Mouse (Mus musculus) layer of hippocampus, postnatal 36 days (tissue): ENCODE measurements around the gene Rom1. TPM values are rescaled to one million over a fixed set of nuclear protein-coding genes. Genes with fewer than 3 reads are reported as not detected.
"Not testable (repeated sequence)": the region's sequence is repeated elsewhere in the genome, so short reads cannot be mapped to it uniquely, and the experiment has no call there.

Source experiments
- DNase-seq, 2 experiments: peaks; one replicate each; pipeline ENCODE4 v3.0.0; 2022
- microRNA-seq, 2 experiments: library from miRNA; unstranded; fragments of <30 nt; microRNA quantifications; one replicate each; pipeline ENCODE4 v1.2.0; 2021
- total RNA-seq, 2 experiments: library from RNA; stranded (reverse); gene quantifications; 2 replicates each; pipeline ENCODE4 v1.2.3; 2021

The Rom1 gene
- total RNA-seq, 2 experiments from 2014 or later, result 4.0 TPM

DNA sequence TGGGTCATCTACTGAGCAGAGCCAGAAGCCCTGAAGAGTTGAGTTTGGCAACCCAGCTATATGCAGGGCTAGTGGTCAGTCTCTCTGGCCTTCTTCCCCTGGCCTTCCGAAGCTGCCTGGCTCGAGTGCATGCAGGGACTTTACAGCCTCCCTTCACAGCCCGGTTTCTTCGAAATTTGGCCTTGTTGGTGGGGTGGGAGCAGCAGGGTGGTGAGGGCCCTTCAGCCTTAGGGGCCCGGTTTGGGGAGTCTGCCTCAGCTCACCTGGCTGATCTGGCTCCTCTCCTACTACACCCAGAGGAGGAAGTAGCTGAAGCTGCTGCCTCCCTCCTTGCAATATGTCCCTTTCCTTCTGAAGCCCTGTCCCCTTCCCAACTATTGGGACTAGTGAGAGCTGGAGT is 32.9 kb downstream of the Rom1 start:
- DNase-seq, result not testable (repeated sequence)

GRCm38 (mm10) chr19:8895397-8895960 is 33.7 kb downstream of the Rom1 start:
- no peak for DNase-seq

GRCm38 (mm10) chr19:8892829-8893766 is 36.1 kb downstream of the Rom1 start, which contains the start of gene Ints5:
Gene Ints5, plus strand, starts transcription at chr19:8893005.
- DNase-seq, result peak; percentile 87

DNA sequence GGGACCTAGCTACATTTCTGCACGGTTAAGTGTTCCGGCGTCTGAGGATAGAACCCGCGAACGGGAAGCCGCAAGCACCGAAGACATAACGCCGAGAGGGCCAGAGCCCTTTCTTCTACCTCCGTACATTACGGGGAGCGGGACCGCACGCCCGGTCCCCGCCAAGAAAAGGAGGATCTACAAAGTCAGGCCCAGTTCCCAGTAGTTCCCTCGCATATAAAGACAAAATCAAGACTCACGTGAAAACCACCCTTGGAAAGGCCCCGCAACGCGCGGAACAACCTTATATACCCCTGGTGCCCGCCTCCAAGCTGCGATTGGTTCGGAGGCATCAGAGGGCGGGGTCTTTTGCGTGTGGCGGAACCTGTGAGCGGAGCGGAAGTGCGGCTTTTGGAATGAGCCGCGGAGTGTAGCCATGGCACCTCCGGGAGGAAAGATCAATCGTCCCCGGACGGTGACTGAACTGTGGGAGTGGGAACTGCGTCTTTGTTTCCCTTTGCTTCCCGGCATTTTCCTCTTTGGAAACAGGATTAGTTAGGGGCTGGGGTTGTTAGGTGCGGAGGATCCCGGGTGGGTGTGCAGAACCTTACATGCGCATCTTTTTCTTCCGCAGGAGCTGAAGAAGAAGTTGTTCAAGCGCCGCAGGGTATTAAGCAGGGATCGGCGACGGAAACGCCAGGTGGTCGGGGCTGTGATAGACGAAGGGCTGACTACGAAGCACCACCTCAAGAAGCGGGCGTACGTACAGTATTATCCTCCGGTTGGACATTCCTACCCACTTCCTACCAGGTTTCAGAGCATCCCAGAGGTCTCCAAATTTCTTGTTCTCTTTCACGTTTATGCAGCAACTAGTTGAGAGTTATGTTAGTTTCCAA is 40.4 kb downstream of the Rom1 start, which contains the start of the genes 1810009A15Rik and Gm49416:
Gene 1810009A15Rik, plus strand, starts transcription at position 343 of the 875 bp plus-strand sequence.
Gene Gm49416, plus strand, starts transcription at position 416 of the 875 bp plus-strand sequence.
- DNase-seq, result peak; percentile 90 to 93

- no peak for DNase-seq
These were observed 41.3 kb downstream of the Rom1 start for GRCm38 (mm10) chr19:8887585-8888463.

DNA sequence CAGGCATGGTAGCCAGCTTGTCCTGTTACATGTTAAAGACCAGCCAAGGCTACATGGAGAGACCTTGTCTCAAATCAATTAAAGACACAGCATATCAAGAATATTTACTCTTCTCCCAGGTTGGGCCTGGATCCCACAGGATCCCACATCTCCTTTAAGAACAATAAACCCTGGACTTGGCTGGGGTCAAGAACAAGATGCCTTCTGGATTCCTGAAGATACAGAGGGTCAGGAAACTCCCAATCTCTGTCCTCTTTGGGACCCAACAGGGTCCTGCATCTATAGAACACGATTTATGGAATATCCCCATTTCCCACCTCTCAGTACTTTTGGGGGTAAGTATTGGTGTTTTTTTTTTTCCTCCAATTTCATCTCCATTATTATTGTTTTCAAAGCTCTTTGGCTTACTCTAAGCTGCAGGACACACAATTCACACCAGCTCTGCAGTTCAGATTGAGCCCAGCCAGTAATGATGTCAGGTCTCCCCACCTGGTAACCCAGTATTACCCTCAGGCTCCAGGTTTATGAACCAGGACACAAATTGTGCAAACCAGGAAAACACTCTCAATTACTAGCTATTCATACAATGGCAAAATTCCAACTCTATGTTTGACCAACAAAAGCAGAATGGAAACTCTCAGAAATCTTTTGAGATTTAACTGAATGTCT is 42.1 kb downstream of the Rom1 start:
- DNase-seq, result no peak

- DNase-seq, result no peak
These were observed 45.5 kb downstream of the Rom1 start, which contains the start of the genes Lbhd1 and Gm49403 for GRCm38 (mm10) chr19:8883616-8884015. Gene Lbhd1, plus strand, starts transcription at chr19:8883732. Gene Gm49403, plus strand, starts transcription at chr19:8883930.

DNA sequence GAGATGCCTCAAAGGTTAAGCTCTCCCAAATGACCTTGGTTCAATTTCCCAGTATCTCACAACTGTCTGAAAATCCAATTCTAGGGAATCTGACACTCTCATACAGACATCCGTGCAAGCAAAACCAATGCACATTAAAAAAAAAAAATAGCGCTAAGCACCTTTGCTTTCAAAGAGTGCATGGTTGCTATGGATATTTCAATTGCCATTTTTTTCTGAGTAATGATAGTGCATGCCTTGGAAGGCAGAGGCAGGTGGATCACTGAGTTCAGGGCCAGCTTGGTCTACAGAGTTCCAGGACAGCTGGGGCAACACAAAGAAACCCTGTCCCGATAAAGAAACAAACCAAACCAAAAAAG is 48.1 kb downstream of the Rom1 start:
- no peak for DNase-seq

- peak; percentile 85 to 88 for DNase-seq
These were observed 48.7 kb downstream of the Rom1 start, which contains the start of gene Uqcc3 for GRCm38 (mm10) chr19:8880311-8881033. Gene Uqcc3, minus strand, starts transcription at chr19:8880923.

Small RNA genes within 50 kb of the gene (microRNA-seq; reads per million reads assigned to microRNA genes)
- 0 reads per million in 2 experiments for gene Mir5136

Other genes with a start within 250 kb of the Rom1 start
- gene Slc3a2, start 206.0 kb downstream of the Rom1 start, total RNA-seq, result 100 to 1,000 TPM; 146 to 149 TPM
- gene Wdr74, start 193.5 kb downstream of the Rom1 start, total RNA-seq, result 10 to 100 TPM; 51.0 to 52.3 TPM
- 1 to 10 TPM; 1.3 to 1.4 TPM for gene 1700092M07Rik, start 188.6 kb downstream of the Rom1 start, total RNA-seq
- 10 to 100 TPM; 67.4 to 76.3 TPM for gene Stx5a, start 187.9 kb downstream of the Rom1 start, total RNA-seq
- 100 to 1,000 TPM in 1 of 2 experiments, 10 to 100 TPM in 1; 99.8 to 119 TPM for gene Nxf1, start 172.3 kb downstream of the Rom1 start, total RNA-seq
- gene Tmem223, start 158.4 kb downstream of the Rom1 start, total RNA-seq, result 10 to 100 TPM; 79.7 to 86.2 TPM
- 1 to 10 TPM; 9.4 to 9.9 TPM for gene Tmem179b, start 154.9 kb downstream of the Rom1 start, total RNA-seq
- gene Taf6l, start 142.9 kb downstream of the Rom1 start, total RNA-seq, result 10 to 100 TPM; 12.2 to 13.8 TPM
- 100 to 1,000 TPM; 113 to 115 TPM for gene Polr2g, start 130.8 kb downstream of the Rom1 start, total RNA-seq
- gene Zbtb3, start 126.8 kb downstream of the Rom1 start, total RNA-seq, result 1 to 10 TPM; 6.8 to 7.1 TPM
- 10 to 100 TPM; 36.5 to 37.3 TPM for gene Ttc9c, start 110.0 kb downstream of the Rom1 start, total RNA-seq
- 100 to 1,000 TPM; 123 to 126 TPM for gene Hnrnpul2, start 109.3 kb downstream of the Rom1 start, total RNA-seq
- not detected for gene AC129217.1, start 99.6 kb downstream of the Rom1 start, total RNA-seq
- gene Bscl2, start 91.9 kb downstream of the Rom1 start, total RNA-seq, result 100 to 1,000 TPM in 1 of 2 experiments, 10 to 100 TPM in 1; 99.0 to 112 TPM
- gene Gng3, start 90.2 kb downstream of the Rom1 start, total RNA-seq, result 100 to 1,000 TPM; 161 to 172 TPM
- under 1 TPM; 0.55 to 0.61 TPM for gene Lrrn4cl, start 78.6 kb downstream of the Rom1 start, total RNA-seq
- gene Ubxn1, start 57.9 kb downstream of the Rom1 start, total RNA-seq, result 10 to 100 TPM; 85.7 to 98.6 TPM
- 10 to 100 TPM; 31.5 to 31.7 TPM for gene Uqcc3, start 48.4 kb downstream of the Rom1 start, total RNA-seq
- 1 to 10 TPM; 4.7 to 6.3 TPM for gene Lbhd1, start 45.6 kb downstream of the Rom1 start, total RNA-seq
- gene Gm49403, start 45.4 kb downstream of the Rom1 start, total RNA-seq, result not detected
- gene 1810009A15Rik, start 40.5 kb downstream of the Rom1 start, total RNA-seq, result 10 to 100 TPM; 20.7 to 23.2 TPM
- gene Gm49416, start 40.4 kb downstream of the Rom1 start, total RNA-seq, result 1 to 10 TPM in 1 of 2 experiments, under 1 TPM in 1; 0.99 to 2.3 TPM
- gene Ints5, start 36.4 kb downstream of the Rom1 start, total RNA-seq, result 10 to 100 TPM; 25.2 to 26.3 TPM
- 100 to 1,000 TPM; 111 to 118 TPM for gene Ganab, start 31.3 kb downstream of the Rom1 start, total RNA-seq
- gene B3gat3, start 9.0 kb downstream of the Rom1 start, total RNA-seq, result 100 to 1,000 TPM; 165 to 175 TPM
- gene Eml3, start 196 bp upstream of the Rom1 start, total RNA-seq, result 10 to 100 TPM; 10.9 to 11.8 TPM
- 10 to 100 TPM; 54.7 to 60.7 TPM for gene Mta2, start 12.5 kb upstream of the Rom1 start, total RNA-seq
- gene Tut1, start 24.5 kb upstream of the Rom1 start, total RNA-seq, result 10 to 100 TPM; 19.6 to 19.7 TPM
- 100 to 1,000 TPM; 233 to 254 TPM for gene Eef1g, start 37.7 kb upstream of the Rom1 start, total RNA-seq
- gene Ahnak, start 59.9 kb upstream of the Rom1 start, total RNA-seq, result 10 to 100 TPM; 14.5 to 24.0 TPM
- gene Scgb1a1, start 158.6 kb upstream of the Rom1 start, total RNA-seq, result not detected
- 100 to 1,000 TPM; 134 to 156 TPM for gene Asrgl1, start 206.3 kb upstream of the Rom1 start, total RNA-seq